Mouse (Mus musculus): ENCODE results near the gene Rerg. TPM values are rescaled to one million over a fixed set of nuclear protein-coding genes. Genes with fewer than 3 reads are reported as not detected.
"Not testable (repeated sequence)": the region's sequence is repeated elsewhere in the genome, so short reads cannot be mapped to it uniquely, and the experiment has no call there.

The Rerg gene
- polyA plus RNA-seq, 2 experiments from 2014 or later = not detected

GRCm38 (mm10) chr6:137072256-137072655 lies 98.0 kb downstream of the Rerg start:
- ATAC-seq = no peak

GRCm38 (mm10) chr6:137071466-137071865 lies 98.8 kb downstream of the Rerg start:
- no peak for ATAC-seq

GRCm38 (mm10) chr6:137065506-137065905 lies 104.8 kb downstream of the Rerg start:
- no peak for ATAC-seq

GRCm38 (mm10) chr6:137064786-137065185 lies 105.5 kb downstream of the Rerg start:
- ATAC-seq = no peak

DNA sequence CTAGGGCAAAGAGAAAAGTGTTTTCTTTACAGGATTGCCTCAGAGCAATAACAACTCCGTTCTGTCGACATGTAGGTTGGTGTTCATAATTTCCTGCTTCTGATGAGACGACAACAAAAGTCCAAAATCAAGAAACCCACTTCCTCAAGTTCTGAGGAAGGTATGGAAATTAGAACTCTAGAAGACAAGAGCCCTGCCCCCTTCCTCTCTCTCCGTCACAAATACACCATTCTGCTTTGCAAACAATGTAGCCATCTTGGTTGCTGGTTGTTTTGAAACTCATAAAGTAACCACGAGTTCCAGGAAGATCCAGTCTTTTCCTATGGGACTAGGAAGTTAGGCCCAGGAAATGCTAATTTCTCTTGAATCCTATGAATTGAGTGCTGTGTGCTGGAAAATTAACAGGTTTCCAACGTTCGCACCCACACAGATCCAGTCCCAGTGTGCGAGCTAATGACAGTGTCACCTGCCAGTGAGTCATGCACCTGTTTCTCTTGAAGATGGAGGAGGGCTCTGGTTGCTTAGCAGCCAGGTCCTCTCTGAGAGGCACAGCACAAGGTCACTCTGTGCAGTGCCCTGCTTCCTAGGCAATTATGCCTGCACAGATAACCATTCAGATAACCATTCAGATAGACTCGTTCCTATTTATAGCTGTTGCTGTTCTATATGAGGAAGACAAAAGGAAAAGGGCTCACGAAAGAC lies 106.9 kb downstream of the Rerg start:
- ATAC-seq = peak; percentile 37

DNA sequence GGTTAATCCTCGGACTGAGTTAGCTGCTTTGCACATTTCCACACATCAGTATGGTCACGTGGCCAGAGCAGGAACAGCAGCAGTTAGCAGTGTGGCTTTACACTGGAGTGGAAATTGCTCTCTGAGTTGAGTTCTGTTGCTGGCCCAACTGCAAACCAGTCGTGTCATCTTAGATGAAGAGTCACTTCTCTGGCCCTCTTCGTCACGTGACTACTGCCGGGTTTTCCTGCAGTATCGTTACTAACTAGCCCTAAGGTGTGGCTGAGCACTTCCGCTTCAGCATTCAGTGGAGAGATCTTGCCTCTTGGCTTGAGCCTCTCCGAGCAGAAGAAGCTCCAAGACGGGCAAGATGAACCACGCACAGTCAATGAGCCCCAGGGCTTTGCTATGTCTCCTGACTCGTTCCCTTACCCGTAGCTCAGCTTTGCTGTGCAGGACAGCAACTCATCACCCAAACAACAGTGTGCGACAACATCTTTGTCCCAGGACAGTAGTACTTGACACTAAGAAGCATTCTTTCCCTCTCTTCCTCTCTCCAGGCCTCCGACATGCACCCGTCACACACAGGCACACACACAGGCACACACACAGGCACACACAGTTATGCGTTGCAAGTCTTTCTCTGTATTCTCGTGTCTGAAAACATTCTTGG lies 108.3 kb downstream of the Rerg start:
- no peak for ATAC-seq

DNA sequence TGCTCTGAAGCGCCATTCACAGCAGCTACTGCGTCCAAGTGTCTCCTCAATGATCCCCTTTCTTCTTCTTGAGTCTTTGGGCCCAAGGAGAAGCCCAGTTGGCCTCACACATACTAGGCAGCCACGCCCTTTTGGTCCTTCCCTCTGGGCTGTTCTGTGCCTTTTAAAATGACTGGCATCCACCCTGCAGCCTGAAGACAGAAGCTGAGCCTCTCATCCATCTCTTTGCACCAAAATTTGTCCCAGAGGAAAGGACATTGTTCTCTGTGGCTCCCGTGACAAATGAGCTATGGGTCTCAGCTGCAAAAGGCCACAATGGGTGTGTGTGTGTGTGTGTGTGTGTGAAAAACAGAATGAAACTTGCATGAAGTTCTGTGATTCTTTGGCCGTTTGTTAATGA lies 109.7 kb downstream of the Rerg start:
- no peak for ATAC-seq

GRCm38 (mm10) chr6:137058257-137058656 lies 112.0 kb downstream of the Rerg start:
- ATAC-seq = no peak

DNA sequence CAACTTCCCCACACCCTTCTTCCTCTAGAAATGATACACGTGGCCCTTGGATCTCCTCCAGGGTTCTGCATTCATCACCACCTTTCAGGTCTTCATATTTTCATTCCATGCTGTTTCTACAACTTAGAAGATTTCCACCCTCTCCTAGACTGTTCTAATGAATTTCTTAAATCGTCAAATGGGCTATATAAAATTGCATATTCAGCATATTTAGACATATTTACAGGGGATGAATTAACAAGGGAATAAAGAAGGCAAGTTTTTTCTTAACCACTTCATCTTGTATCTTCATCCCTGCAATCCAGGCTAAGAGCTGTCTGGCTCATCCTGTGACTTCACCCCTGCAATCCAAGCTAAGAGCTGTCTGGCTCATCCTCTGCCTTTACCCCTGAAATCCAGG lies 116.2 kb downstream of the Rerg start:
- no peak for ATAC-seq

DNA sequence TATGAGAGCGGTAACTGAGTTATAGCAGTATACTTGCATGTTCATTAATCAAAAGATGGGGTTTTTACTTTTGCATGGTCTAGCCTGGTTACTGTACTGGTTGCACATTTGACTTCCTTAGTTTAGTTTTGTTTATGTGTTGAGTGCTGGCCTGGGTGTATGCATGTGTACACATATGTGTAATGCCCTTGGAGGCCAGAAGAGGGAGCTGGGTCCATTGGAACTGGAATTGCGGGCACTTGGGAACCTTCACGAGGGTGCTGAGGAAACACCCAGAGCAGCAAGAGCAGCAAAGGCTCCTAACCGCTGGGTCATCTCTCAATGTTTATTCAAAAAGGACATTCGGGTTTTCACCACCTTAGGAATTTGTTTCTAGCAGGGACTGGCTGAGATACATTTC lies 116.8 kb downstream of the Rerg start:
- ATAC-seq = no peak

- ATAC-seq = no peak
These were observed 117.3 kb downstream of the Rerg start for GRCm38 (mm10) chr6:137053006-137053405.

DNA sequence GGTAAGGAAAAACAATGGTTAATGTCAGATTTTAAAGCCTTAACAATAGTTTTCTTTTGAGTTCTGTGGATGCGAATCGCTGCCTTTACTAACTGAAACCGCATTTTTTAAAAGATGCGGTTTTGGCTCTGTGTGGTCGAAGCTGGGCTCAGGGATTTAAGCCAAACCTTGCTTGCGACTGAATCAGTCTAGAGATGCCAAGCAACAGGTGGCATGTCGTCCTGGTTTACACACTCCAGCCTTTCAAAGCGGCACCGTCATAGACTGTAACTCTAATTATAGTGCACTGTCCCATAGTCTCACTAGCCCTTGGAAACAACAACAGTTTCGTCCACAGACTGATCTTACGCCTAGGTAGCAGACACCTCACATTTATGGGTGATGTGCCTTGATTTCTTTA lies 123.3 kb downstream of the Rerg start:
- ATAC-seq = no peak

- no peak for ATAC-seq
These were observed 125.2 kb downstream of the Rerg start for GRCm38 (mm10) chr6:137045011-137045504.

GRCm38 (mm10) chr6:137035611-137036395 lies 134.5 kb downstream of the Rerg start:
- not testable (repeated sequence) for ATAC-seq

- no peak for ATAC-seq
These were observed 139.6 kb downstream of the Rerg start for GRCm38 (mm10) chr6:137030611-137031097.

GRCm38 (mm10) chr6:137029931-137030610 lies 140.2 kb downstream of the Rerg start:
- ATAC-seq = no peak

- no peak for ATAC-seq
These were observed 144.8 kb downstream of the Rerg start for GRCm38 (mm10) chr6:137025461-137025860.

DNA sequence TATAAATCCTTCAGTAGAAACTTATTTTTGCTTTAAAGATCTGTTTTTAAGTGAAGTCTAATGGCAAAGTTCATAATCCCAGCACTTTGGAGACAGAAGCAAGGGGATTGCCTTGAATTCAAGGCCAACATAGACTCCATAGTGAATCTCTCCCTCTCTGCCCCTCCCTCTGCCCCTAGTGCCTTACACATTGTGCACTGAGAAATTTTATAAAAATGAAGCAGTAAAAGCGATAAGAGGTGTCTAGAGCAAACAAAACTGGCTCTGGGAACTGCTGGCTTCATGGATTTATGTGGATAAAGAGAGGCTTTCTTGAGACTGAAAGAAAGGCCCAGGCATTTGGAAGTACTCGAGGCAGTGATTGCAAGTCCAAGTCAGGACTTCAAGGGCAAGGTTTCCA lies 145.8 kb downstream of the Rerg start:
- ATAC-seq = no peak

DNA sequence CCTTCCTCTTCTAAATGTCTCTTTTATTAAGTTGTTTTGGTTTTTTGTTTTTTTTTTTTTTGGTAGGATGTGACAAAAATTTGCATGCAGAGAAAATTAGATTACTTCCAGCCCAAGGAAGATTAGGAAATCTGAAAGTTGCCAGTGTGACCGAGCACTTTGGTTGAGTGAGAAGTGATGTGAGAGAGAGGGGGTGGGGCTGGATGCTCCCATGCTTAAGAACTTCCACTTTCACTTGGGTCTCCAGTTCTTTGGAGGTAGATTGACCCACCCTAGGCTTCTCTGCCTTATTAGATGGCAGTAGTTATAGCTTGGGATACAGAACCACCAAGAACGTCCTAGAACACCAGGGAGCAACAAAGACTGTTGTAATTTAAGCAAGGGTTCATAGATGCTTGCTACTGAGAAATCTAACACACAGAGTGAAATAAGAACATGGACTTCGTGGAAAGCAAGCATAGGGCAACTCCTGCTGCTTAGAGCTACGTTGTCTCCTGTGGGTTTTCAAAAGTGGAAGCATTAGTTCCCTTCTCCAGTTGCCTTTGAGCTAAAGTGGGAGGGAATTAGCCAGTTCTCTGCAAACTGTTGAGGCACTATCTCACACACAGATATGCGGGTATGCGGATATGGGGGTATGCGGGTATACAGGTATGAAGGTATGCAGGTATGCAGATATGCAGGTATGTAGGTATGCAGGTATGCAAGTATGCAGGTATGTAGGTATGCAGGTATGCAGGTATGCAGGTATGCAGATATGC lies 152.9 kb downstream of the Rerg start:
- ATAC-seq = no peak

- no peak for ATAC-seq
These were observed 156.0 kb downstream of the Rerg start for GRCm38 (mm10) chr6:137014346-137014745.

DNA sequence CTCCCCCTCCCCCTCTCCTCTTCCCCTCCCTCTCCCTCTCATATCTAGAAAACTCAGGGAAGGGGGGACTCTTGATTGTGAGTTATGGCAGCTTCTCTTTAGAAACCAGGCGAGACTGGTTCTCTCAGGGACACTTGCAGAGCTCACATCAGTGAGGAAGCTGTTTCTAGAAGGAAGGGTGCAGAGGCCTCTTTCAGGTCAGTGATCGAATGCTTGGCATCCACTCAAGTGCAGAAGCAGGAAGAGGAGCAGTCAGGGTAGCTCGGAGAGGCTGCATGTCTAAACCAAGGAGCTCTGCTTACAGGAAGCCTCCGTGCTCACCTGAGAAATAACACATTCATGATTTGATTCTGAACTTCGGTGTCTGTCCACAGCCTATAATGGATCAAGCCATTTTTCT lies 159.1 kb downstream of the Rerg start:
- ATAC-seq = no peak

Measured in CD4-positive, CD25-positive, alpha-beta regulatory T cell, adult 4 months (primary cell).